Mouse (Mus musculus) mouse embryonic stem cell (cell line): ENCODE measurements around the gene Phf2.

ENCODE experiments used
- in situ Hi-C, 2 experiments: fragments of 300-500 bp; cut with MboI; formaldehyde crosslinking; loops; 1 replicate in 1 of 2; 3 replicates in 1 of 2; pipeline ENCODE4 v1.14.3; 2019 to 2020; ENCODE audit warnings: low sequenced_read_pairs in 2 of 2, low pct_unique_long_range_greater_than_20kb in 1 of 2, mixed read lengths in 1 of 2; ENCODE audit not compliant: unreplicated experiment in 1 of 2

The Phf2 gene

GRCm38 (mm10) chr13:48863556-48863955 lies 7.4 kb downstream of the Phf2 start:
- in situ Hi-C loops, result no loop called here

- in situ Hi-C loops, result no loop called here
These were observed 9.0 kb downstream of the Phf2 start for GRCm38 (mm10) chr13:48861913-48862312.

GRCm38 (mm10) chr13:48858779-48859178 lies 12.1 kb downstream of the Phf2 start:
- in situ Hi-C loops, result no loop called here

GRCm38 (mm10) chr13:48858054-48858453 lies 12.9 kb downstream of the Phf2 start:
- in situ Hi-C loops, result no loop called here

GRCm38 (mm10) chr13:48857246-48857932 lies 13.5 kb downstream of the Phf2 start:
- in situ Hi-C loops, result no loop called here

GRCm38 (mm10) chr13:48853947-48854346 lies 17.0 kb downstream of the Phf2 start:
- in situ Hi-C loops, result no loop called here

GRCm38 (mm10) chr13:48853475-48853874 lies 17.4 kb downstream of the Phf2 start:
- in situ Hi-C loops, result no loop called here

GRCm38 (mm10) chr13:48852859-48853258 lies 18.1 kb downstream of the Phf2 start:
- in situ Hi-C loops, result no loop called here

- in situ Hi-C loops, result no loop called here
These were observed 19.2 kb downstream of the Phf2 start for GRCm38 (mm10) chr13:48851719-48852118.

GRCm38 (mm10) chr13:48850771-48851170 lies 20.1 kb downstream of the Phf2 start:
- in situ Hi-C loops, result no loop called here

GRCm38 (mm10) chr13:48850326-48850725 lies 20.6 kb downstream of the Phf2 start:
- in situ Hi-C loops, result no loop called here

GRCm38 (mm10) chr13:48849155-48849554 lies 21.8 kb downstream of the Phf2 start:
- in situ Hi-C loops, result no loop called here

GRCm38 (mm10) chr13:48845308-48845707 lies 25.6 kb downstream of the Phf2 start:
- in situ Hi-C loops, result no loop called here

GRCm38 (mm10) chr13:48843530-48843929 lies 27.4 kb downstream of the Phf2 start:
- in situ Hi-C loops, result no loop called here

- in situ Hi-C loops, result no loop called here
These were observed 28.9 kb downstream of the Phf2 start for GRCm38 (mm10) chr13:48841905-48842592.

- in situ Hi-C loops, result no loop called here
These were observed 32.6 kb downstream of the Phf2 start for GRCm38 (mm10) chr13:48838284-48838683.

- in situ Hi-C loops, result no loop called here
These were observed 33.4 kb downstream of the Phf2 start for GRCm38 (mm10) chr13:48837537-48837936.

GRCm38 (mm10) chr13:48830528-48831250 lies 40.2 kb downstream of the Phf2 start:
- in situ Hi-C loops, result no loop called here

GRCm38 (mm10) chr13:48829780-48830179 lies 41.1 kb downstream of the Phf2 start:
- in situ Hi-C loops, result no loop called here
